Mouse (Mus musculus) spleen, postnatal 0 days (tissue): ENCODE measurements around the gene Sycp2. TPM values are rescaled to one million over a fixed set of nuclear protein-coding genes. Genes with fewer than 3 reads are reported as not detected.

Experiments
- polyA plus RNA-seq: library from polyadenylated mRNA; unstranded; fragments of >200 nt; fragmentation: Nextera tagmentation; extraction: Ambion mirVana; gene quantifications from 2 replicates; pipeline ENCODE4 v1.2.1, GENCODE M21; 2015

Gene Sycp2
- polyA plus RNA-seq, result 0.24 and 0.40 TPM in 2 replicates

GRCm38 (mm10) chr2:178407053-178407815, at the start of gene Sycp2:
Gene Sycp2, minus strand, starts transcription at chr2:178407685.

GRCm38 (mm10) chr2:178430231-178430630, 22.7 kb upstream of the Sycp2 start, which contains the start of gene Cdh26:
Gene Cdh26, plus strand, starts transcription at chr2:178430531.

DNA sequence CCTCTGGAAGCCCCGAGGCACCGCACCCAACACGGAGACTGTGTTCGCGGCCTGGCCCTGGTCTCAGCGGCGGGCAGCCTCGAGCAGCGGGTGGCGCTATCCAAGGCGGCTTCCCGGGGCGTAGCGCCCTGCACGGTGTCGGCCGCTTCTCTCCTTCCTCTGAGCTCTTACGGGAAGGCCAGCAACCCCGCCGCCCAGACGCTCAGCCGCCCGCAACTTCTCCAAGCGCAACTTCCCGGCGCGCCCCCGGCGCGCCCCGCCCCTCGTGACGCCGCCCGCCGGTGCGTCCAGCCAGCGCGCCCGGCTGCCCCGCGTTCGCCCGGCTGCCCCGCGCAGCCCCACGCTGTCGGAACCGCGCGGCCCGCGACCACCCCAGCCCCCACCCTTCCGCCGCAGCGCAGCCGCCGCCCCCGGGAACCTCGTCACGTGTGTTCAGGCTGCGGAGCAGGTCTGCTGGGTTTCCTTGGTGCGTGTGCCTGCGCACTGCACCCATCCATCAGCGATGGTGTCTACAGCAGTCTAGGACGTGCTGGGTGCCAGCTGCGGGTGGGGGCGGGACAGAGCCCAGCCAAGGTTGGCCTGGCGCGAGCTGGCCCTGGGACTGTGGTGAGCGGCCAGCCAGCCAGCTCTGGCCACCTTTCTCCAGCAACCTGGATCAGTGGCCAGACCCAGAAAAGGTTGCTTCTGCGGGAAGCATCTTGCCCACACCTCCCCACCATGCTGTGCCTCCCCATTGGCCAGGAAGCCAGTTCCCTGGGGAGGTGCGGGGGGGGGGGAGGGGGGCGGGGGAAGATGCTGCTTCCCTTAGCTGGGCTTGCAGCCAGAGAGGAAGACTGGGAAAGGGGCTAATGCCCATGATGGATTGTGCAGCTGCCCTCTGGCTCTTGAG, 7.0 kb upstream of the Sycp2 start, which contains the start of the genes Ppp1r3d and Fam217b:
Ppp1r3d (minus strand) TSS at position 212 of the 889 bp plus-strand sequence.
Fam217b (plus strand) TSS at position 264 of the 889 bp plus-strand sequence.

Other genes starting within 250 kb of the Sycp2 start
- 2.5 and 2.7 TPM in 2 replicates for gene Ppp1r3d, start 6.8 kb upstream of the Sycp2 start, polyA plus RNA-seq
- 2.4 and 3.2 TPM in 2 replicates for gene Fam217b, start 6.8 kb upstream of the Sycp2 start, polyA plus RNA-seq
- gene Cdh26, start 22.8 kb upstream of the Sycp2 start, polyA plus RNA-seq, result 0.04 and 0.06 TPM in 2 replicates